Mouse (Mus musculus): ENCODE measurements around the gene Fam107b. TPM values are rescaled to one million over a fixed set of nuclear protein-coding genes. Genes with fewer than 3 reads are reported as not detected.

Gene Fam107b
- polyA plus RNA-seq, 1 experiment from 2014 or later = 51.8 TPM

Other genes with a start within 250 kb of the Fam107b start
- gene Rpp38, start 237.8 kb upstream of the Fam107b start, polyA plus RNA-seq (2016; fragmentation: Nextera tagmentation; extraction: Ambion mirVana) = 12.3 and 13.8 TPM in 2 replicates
- gene Acbd7, start 234.3 kb upstream of the Fam107b start, polyA plus RNA-seq (2016; fragmentation: Nextera tagmentation; extraction: Ambion mirVana) = 1.1 TPM in 1 of 2 replicates, not detected in the other
- gene Olah, start 173.3 kb upstream of the Fam107b start, polyA plus RNA-seq (2016; fragmentation: Nextera tagmentation; extraction: Ambion mirVana) = not detected in 2 replicates
- 0.52 and 1.1 TPM in 2 replicates for gene Meig1, start 147.8 kb upstream of the Fam107b start, polyA plus RNA-seq (2016; fragmentation: Nextera tagmentation; extraction: Ambion mirVana)
- gene Dclre1c, start 146.4 kb upstream of the Fam107b start, polyA plus RNA-seq (2016; fragmentation: Nextera tagmentation; extraction: Ambion mirVana) = 8.1 and 8.5 TPM in 2 replicates
- gene Suv39h2, start 95.5 kb upstream of the Fam107b start, polyA plus RNA-seq (2016; fragmentation: Nextera tagmentation; extraction: Ambion mirVana) = 26.1 and 27.7 TPM in 2 replicates
- 9.0 and 9.3 TPM in 2 replicates for gene Gm45902, start 57.7 kb upstream of the Fam107b start, polyA plus RNA-seq (2016; fragmentation: Nextera tagmentation; extraction: Ambion mirVana)
- gene Hspa14, start 57.7 kb upstream of the Fam107b start, polyA plus RNA-seq (2016; fragmentation: Nextera tagmentation; extraction: Ambion mirVana) = 82.9 and 84.2 TPM in 2 replicates
- 0.08 and 0.23 TPM in 2 replicates for gene Cdnf, start 57.5 kb upstream of the Fam107b start, polyA plus RNA-seq (2016; fragmentation: Nextera tagmentation; extraction: Ambion mirVana)

Measured in neural tube, embryonic 12.5 days (tissue).